Comparison of ENCODE assay signal across 9 mouse cellular contexts in genomic region chr2:167680657-167681056, GRCm38 (mm10). TPM values are rescaled to one million over a fixed set of nuclear protein-coding genes. Genes with fewer than 3 reads are reported as not detected.
DNase-seq lines count a peak whose midpoint lies in the region; ATAC-seq and TF ChIP-seq lines count a peak whose summit lies in the region.
"Had no signal": no experiment of that assay in that cellular context is flagged by ENCODE, and none has a peak within 500 bp of the region (broad histone marks: within the 10 kb centered on the region; RNA-seq: fewer than 3 reads in every experiment).

No protein-coding gene starts in this region.

- H3K4me2 ChIP-seq in embryonic facial prominence, embryonic 11.5 days (ENCODE audit: low read depth, low read length): no peak overlapping the region

- H3K36me3 ChIP-seq in G1E (replicated peaks): peaks cover 26% of the 10 kb centered on the region
- no peaks in the 10 kb centered on the region for H3K36me3 ChIP-seq in embryonic facial prominence, embryonic 11.5 days (replicated peaks; ENCODE audit: control insufficient read depth, insufficient read depth, low read depth, low read length)
- H3K36me3 ChIP-seq in megakaryocyte, embryonic 14.5 days (replicated peaks; ENCODE audit: low read length): no peaks in the 10 kb centered on the region

- no peaks in the 10 kb centered on the region for H3K9me3 ChIP-seq in G1E (replicated peaks)
- no peaks in the 10 kb centered on the region for H3K9me3 ChIP-seq in embryonic facial prominence, embryonic 11.5 days (replicated peaks; ENCODE audit: control insufficient read depth, low read length)
- H3K9me3 ChIP-seq in megakaryocyte, embryonic 14.5 days: no peaks in the 10 kb centered on the region

- ATAC-seq in G1E (ENCODE audit: extremely low read depth, insufficient number of reproducible peaks, low FRiP score, poor library complexity, severe bottlenecking): no peak
- no peak for ATAC-seq in embryonic facial prominence, embryonic 11.5 days (replicated peaks; ENCODE audit: insufficient number of reproducible peaks, low FRiP score, low TSS enrichment, low read depth)

- TF ChIP-seq CTCF in G1E (IDR thresholded peaks at IDR 0.05; ENCODE audit: low read depth, low read length): peak; percentile 72

- H3K4me3 ChIP-seq in G1E (ENCODE audit: low read depth, low read length): no peak overlapping the region
- no peak overlapping the region for H3K4me3 ChIP-seq in embryonic facial prominence, embryonic 11.5 days (ENCODE audit: low read depth, low read length)
- H3K4me3 ChIP-seq in megakaryocyte, embryonic 14.5 days (replicated peaks): peak overlapping the region; percentile 82

- H3K4me1 ChIP-seq in G1E (ENCODE audit: insufficient read depth, low read depth, low read length): peaks cover 20% of the 10 kb centered on the region
- H3K4me1 ChIP-seq in embryonic facial prominence, embryonic 11.5 days (ENCODE audit: control insufficient read depth, insufficient read depth, low read length): no peaks in the 10 kb centered on the region
- peaks cover 75% of the 10 kb centered on the region for H3K4me1 ChIP-seq in megakaryocyte, embryonic 14.5 days

- H3K27ac ChIP-seq in embryonic facial prominence, embryonic 11.5 days (replicated peaks; ENCODE audit: low read depth, low read length): no peak overlapping the region
- H3K27ac ChIP-seq: macrophage had no signal

- H3K27me3 ChIP-seq in G1E (ENCODE audit: insufficient read depth, low read length): peaks cover 2% of the 10 kb centered on the region; the same call in 1 of the 2 replicates
- H3K27me3 ChIP-seq in embryonic facial prominence, embryonic 11.5 days (ENCODE audit: control insufficient read depth, insufficient read depth, low read length): no peaks in the 10 kb centered on the region
- peaks cover 24% of the 10 kb centered on the region for H3K27me3 ChIP-seq in megakaryocyte, embryonic 14.5 days (replicated peaks)

- WGBS in embryonic facial prominence, embryonic 11.5 days: 47% methylated on average over 5 of the region's 5 CpGs

- no peak overlapping the region for H3K9ac ChIP-seq in embryonic facial prominence, embryonic 11.5 days (replicated peaks; ENCODE audit: low read length)

- peak; percentile 68 to 89 for DNase-seq in adrenal gland, adult (ENCODE audit: inconsistent age in 2 of 2, low spot score in 1 of 2)
- DNase-seq in adrenal gland, postnatal 4 days (ENCODE audit: low spot score in 2 of 2): no peak
- DNase-seq in layer of hippocampus, adult 11-12 months (ENCODE audit: low spot score): peak; percentile 62
- DNase-seq in layer of hippocampus, adult 9-10 months (ENCODE audit: low spot score): no peak
- no peak for DNase-seq in G1E (ENCODE audit: low spot score)
- DNase-seq in embryonic facial prominence, embryonic 11.5 days (ENCODE audit: low spot score): peak; percentile 68
- DNase-seq in frontal cortex, postnatal 36 days (ENCODE audit: low spot score in 2 of 2): no peak

RNA-seq across cellular contexts. Expression of gene Cebpb, which starts 8.1 kb away (rescaled TPM):
- 100 to 1,000 TPM; 229 to 255 TPM for total RNA-seq in adrenal gland, postnatal 4 days (2021)
- total RNA-seq in G1E (2014; fragmentation: Nextera tagmentation) (10.5 and 12.5 TPM in 2 replicates), G1E (2017) (12.9 and 33.6 TPM in 2 replicates)
- 61.6 and 87.9 TPM in 2 replicates for polyA plus RNA-seq in G1E (2012)
- polyA plus RNA-seq in embryonic facial prominence, embryonic 11.5 days (2014; fragmentation: Nextera tagmentation; extraction: Ambion mirVana): 3.1 and 4.4 TPM in 2 replicates
- polyA plus RNA-seq in megakaryocyte, embryonic 14.5 days (2012; ENCODE audit: insufficient read depth, low replicate concordance): 372 and 610 TPM in 2 replicates

RNA-seq across cellular contexts. Expression of gene Tmem189, which starts 9.0 kb away (rescaled TPM):
- total RNA-seq in adrenal gland, postnatal 4 days (2021): 10 to 100 TPM; 32.9 to 35.4 TPM
- total RNA-seq in G1E (2014; fragmentation: Nextera tagmentation) (14.1 and 20.1 TPM in 2 replicates), G1E (2017) (17.5 and 18.3 TPM in 2 replicates)
- 36.9 and 38.8 TPM in 2 replicates for polyA plus RNA-seq in G1E (2012)
- polyA plus RNA-seq in embryonic facial prominence, embryonic 11.5 days (2014; fragmentation: Nextera tagmentation; extraction: Ambion mirVana): 31.9 and 34.1 TPM in 2 replicates
- polyA plus RNA-seq in megakaryocyte, embryonic 14.5 days (2012; ENCODE audit: insufficient read depth, low replicate concordance): 164 and 173 TPM in 2 replicates

RNA-seq across cellular contexts. Expression of gene Gm20431, which starts 19.4 kb away (rescaled TPM):
- 10 to 100 TPM; 18.2 to 23.0 TPM for total RNA-seq in adrenal gland, postnatal 4 days (2021)
- 6.2 and 8.1 TPM in 2 replicates for total RNA-seq in G1E (2014; fragmentation: Nextera tagmentation)
- total RNA-seq in G1E (2017): 0.11 TPM in 1 of 2 replicates, not detected in the other
- polyA plus RNA-seq in G1E (2012): not detected in 2 replicates
- polyA plus RNA-seq in embryonic facial prominence, embryonic 11.5 days (2014; fragmentation: Nextera tagmentation; extraction: Ambion mirVana): 5.2 and 5.6 TPM in 2 replicates
- polyA plus RNA-seq in megakaryocyte, embryonic 14.5 days (2012; ENCODE audit: insufficient read depth, low replicate concordance): not detected in 2 replicates
- polyA plus RNA-seq: macrophage had no signal

RNA-seq across cellular contexts. Expression of gene Ube2v1, which starts 48.8 kb away (rescaled TPM):
- 100 to 1,000 TPM; 194 to 200 TPM for total RNA-seq in adrenal gland, postnatal 4 days (2021)
- total RNA-seq in G1E (2014; fragmentation: Nextera tagmentation) (149 and 162 TPM in 2 replicates), G1E (2017) (81.3 and 83.9 TPM in 2 replicates)
- polyA plus RNA-seq in G1E (2012): 197 and 203 TPM in 2 replicates
- polyA plus RNA-seq in embryonic facial prominence, embryonic 11.5 days (2014; fragmentation: Nextera tagmentation; extraction: Ambion mirVana): 223 and 235 TPM in 2 replicates
- 314 and 1,236 TPM in 2 replicates for polyA plus RNA-seq in megakaryocyte, embryonic 14.5 days (2012; ENCODE audit: insufficient read depth, low replicate concordance)

Comparison
In these comparisons a context has a peak if more than half of its experiments do, and no peak if none do; other contexts are left out.
1. DNase-seq: peak in adrenal gland, adult (2 of 2), layer of hippocampus, adult 11-12 months (single experiment) and embryonic facial prominence, embryonic 11.5 days (single experiment); none in adrenal gland, postnatal 4 days (0 of 2), layer of hippocampus, adult 9-10 months (single experiment), G1E (single experiment) and frontal cortex, postnatal 36 days (0 of 2).
2. RNA of gene Cebpb, which starts 8.1 kb away (polyA plus RNA-seq): 372 to 610 TPM in megakaryocyte, embryonic 14.5 days and 61.6 to 87.9 TPM in G1E; 3.1 to 4.4 TPM in embryonic facial prominence, embryonic 11.5 days; every median in the first group is over 10 times any median in the second.